Mouse (Mus musculus) hindbrain, embryonic 15.5 days (tissue): ENCODE results near the gene Crybg3. TPM values are rescaled to one million over a fixed set of nuclear protein-coding genes. Genes with fewer than 3 reads are reported as not detected.

ENCODE experiments used
- ATAC-seq: fragments of 200-750 bp; cut with Nextera tagmentation; 2 replicates; pipeline ENCODE4 v1.8.0; 2017; ENCODE audit warnings: low read depth, moderate number of reproducible peaks, moderate TSS enrichment; ENCODE audit not compliant: low FRiP score
- H3K27ac ChIP-seq: fragments of 300-500 bp; sonication (generic); replicated peaks from 2 replicates; pipeline ENCODE4 v1.5.1; 2015; ENCODE audit warnings: mild to moderate bottlenecking, inconsistent platforms
- H3K27me3 ChIP-seq: fragments of 300-500 bp; sonication (generic); 2 replicates; pipeline ENCODE4 v1.6.1; 2015; ENCODE audit warnings: control low read depth, inconsistent platforms
- H3K36me3 ChIP-seq: fragments of 300-500 bp; sonication (generic); 2 replicates; pipeline ENCODE4 v1.6.1; 2015; ENCODE audit warnings: control low read depth, inconsistent platforms
- H3K4me1 ChIP-seq: fragments of 300-500 bp; sonication (generic); replicated peaks from 2 replicates; pipeline ENCODE4 v1.6.1; 2015; ENCODE audit warnings: control low read depth, inconsistent platforms
- H3K4me2 ChIP-seq: fragments of 300-500 bp; sonication (generic); 2 replicates; pipeline ENCODE4 v1.6.1; 2015; ENCODE audit warnings: moderate library complexity, mild to moderate bottlenecking, inconsistent platforms
- H3K4me3 ChIP-seq: fragments of 300-500 bp; sonication (generic); 2 replicates; pipeline ENCODE4 v1.5.1; 2015; ENCODE audit warnings: mild to moderate bottlenecking, inconsistent platforms
- H3K9ac ChIP-seq: fragments of 300-500 bp; sonication (generic); 2 replicates; pipeline ENCODE4 v1.6.1; 2015; ENCODE audit warnings: inconsistent platforms
- H3K9me3 ChIP-seq: fragments of 300-500 bp; sonication (generic); 2 replicates; pipeline ENCODE4 v1.6.1; 2016; ENCODE audit warnings: control low read depth, inconsistent platforms
- WGBS: fragments of 180-500 bp; shearing (Covaris S2); methylation state at CpG from one replicate; pipeline ENCODE4 v1.1.7; 2015; 5-methylcytosine and 5-hydroxymethylcytosine counted together
- polyA plus RNA-seq: library from polyadenylated mRNA; unstranded; fragments of >200 nt; fragmentation: Nextera tagmentation; extraction: Ambion mirVana; gene quantifications from 2 replicates; pipeline ENCODE4 v1.2.1, GENCODE M21; 2015

Gene Crybg3
- polyA plus RNA-seq, 1 experiment from 2014 or later, result 2.7 TPM

GRCm38 (mm10) chr16:59517447-59518219 lies 83.1 kb downstream of the Crybg3 start:
- 89% methylated on average over 15 of the region's 15 CpGs for WGBS
- H3K4me2 ChIP-seq, result no peak overlapping the region
- no peak overlapping the region for H3K9ac ChIP-seq
- no peak overlapping the region for H3K4me3 ChIP-seq
- no peak overlapping the region for H3K27ac ChIP-seq
- no peaks in the 10 kb centered on the region for H3K4me1 ChIP-seq
- no peaks in the 10 kb centered on the region for H3K9me3 ChIP-seq
- ATAC-seq, result no peak
- no peaks in the 10 kb centered on the region for H3K27me3 ChIP-seq
- no peaks in the 10 kb centered on the region for H3K36me3 ChIP-seq

- 91% methylated on average over 10 of the region's 10 CpGs for WGBS
- Histone ChIP-seq H3K4me2 (no peak overlapping the region), H3K4me1 (no peaks in the 10 kb centered on the region), H3K27ac (no peak overlapping the region), H3K9ac (no peak overlapping the region), H3K9me3 (no peaks in the 10 kb centered on the region), H3K27me3 (no peaks in the 10 kb centered on the region), H3K4me3 (no peak overlapping the region), H3K36me3 (no peaks in the 10 kb centered on the region)
- no peak for ATAC-seq
Measured at GRCm38 (mm10) chr16:59516965-59517364, 83.8 kb downstream of the Crybg3 start.

- Histone ChIP-seq H3K4me1 (no peaks in the 10 kb centered on the region), H3K27ac (no peak overlapping the region), H3K4me3 (no peak overlapping the region), H3K27me3 (no peaks in the 10 kb centered on the region), H3K9ac (no peak overlapping the region), H3K9me3 (no peaks in the 10 kb centered on the region), H3K36me3 (no peaks in the 10 kb centered on the region), H3K4me2 (no peak overlapping the region)
- WGBS, result 91% methylated on average over 5 of the region's 5 CpGs
- ATAC-seq, result no peak
Measured at GRCm38 (mm10) chr16:59515169-59515568, 85.6 kb downstream of the Crybg3 start.

- no peak overlapping the region for H3K4me3 ChIP-seq
- H3K36me3 ChIP-seq, result no peaks in the 10 kb centered on the region
- H3K27me3 ChIP-seq, result no peaks in the 10 kb centered on the region
- WGBS, result 93% methylated on average over 5 of the region's 5 CpGs
- no peak overlapping the region for H3K9ac ChIP-seq
- H3K4me2 ChIP-seq, result no peak overlapping the region
- no peak for ATAC-seq
- no peak overlapping the region for H3K27ac ChIP-seq
- no peaks in the 10 kb centered on the region for H3K9me3 ChIP-seq
- H3K4me1 ChIP-seq, result no peaks in the 10 kb centered on the region
Measured at GRCm38 (mm10) chr16:59509830-59510229, 90.9 kb downstream of the Crybg3 start.

- Histone ChIP-seq H3K27ac (no peak overlapping the region), H3K36me3 (no peaks in the 10 kb centered on the region), H3K9ac (no peak overlapping the region), H3K27me3 (no peaks in the 10 kb centered on the region), H3K9me3 (no peaks in the 10 kb centered on the region), H3K4me3 (no peak overlapping the region), H3K4me2 (no peak overlapping the region), H3K4me1 (no peaks in the 10 kb centered on the region)
- ATAC-seq, result no peak
- WGBS, result 98% methylated on average over 3 of the region's 3 CpGs
Measured at GRCm38 (mm10) chr16:59499180-59499579, 101.6 kb downstream of the Crybg3 start.

GRCm38 (mm10) chr16:59497947-59498346 lies 102.8 kb downstream of the Crybg3 start:
- ATAC-seq, result no peak
- Histone ChIP-seq H3K4me1 (no peaks in the 10 kb centered on the region), H3K36me3 (no peaks in the 10 kb centered on the region), H3K4me3 (no peak overlapping the region), H3K27ac (no peak overlapping the region), H3K9me3 (no peaks in the 10 kb centered on the region), H3K9ac (no peak overlapping the region), H3K4me2 (no peak overlapping the region), H3K27me3 (no peaks in the 10 kb centered on the region)
- WGBS, result 73% methylated on average over 1 of the region's 1 CpGs

- H3K9me3 ChIP-seq, result no peaks in the 10 kb centered on the region
- H3K4me3 ChIP-seq, result no peak overlapping the region
- 91% methylated on average over 14 of the region's 14 CpGs for WGBS
- no peak overlapping the region for H3K9ac ChIP-seq
- no peaks in the 10 kb centered on the region for H3K4me1 ChIP-seq
- ATAC-seq, result no peak
- H3K4me2 ChIP-seq, result no peak overlapping the region
- 0 out of 2 replicates have a peak, but pooled peaks cover 4% of the 10 kb centered on the region for H3K36me3 ChIP-seq
- no peaks in the 10 kb centered on the region for H3K27me3 ChIP-seq
- H3K27ac ChIP-seq, result no peak overlapping the region
Measured at GRCm38 (mm10) chr16:59493199-59493598, 107.6 kb downstream of the Crybg3 start.

- H3K4me3 ChIP-seq, result no peak overlapping the region
- H3K27me3 ChIP-seq, result no peaks in the 10 kb centered on the region
- no peak for ATAC-seq
- peaks cover 4% of the 10 kb centered on the region; the same call in 1 of the 2 replicates for H3K36me3 ChIP-seq
- H3K4me1 ChIP-seq, result no peaks in the 10 kb centered on the region
- H3K27ac ChIP-seq, result no peak overlapping the region
- no peaks in the 10 kb centered on the region for H3K9me3 ChIP-seq
- WGBS, result 94% methylated on average over 9 of the region's 9 CpGs
- no peak overlapping the region for H3K9ac ChIP-seq
- no peak overlapping the region for H3K4me2 ChIP-seq
Measured at GRCm38 (mm10) chr16:59487975-59488548, 112.7 kb downstream of the Crybg3 start.

- no peaks in the 10 kb centered on the region for H3K9me3 ChIP-seq
- H3K27me3 ChIP-seq, result no peaks in the 10 kb centered on the region
- no peak overlapping the region for H3K4me2 ChIP-seq
- peaks cover 4% of the 10 kb centered on the region; the same call in 1 of the 2 replicates for H3K36me3 ChIP-seq
- WGBS, result 91% methylated on average over 7 of the region's 7 CpGs
- no peak overlapping the region for H3K9ac ChIP-seq
- H3K4me1 ChIP-seq, result no peaks in the 10 kb centered on the region
- no peak overlapping the region for H3K4me3 ChIP-seq
- H3K27ac ChIP-seq, result no peak overlapping the region
- no peak for ATAC-seq
Measured at GRCm38 (mm10) chr16:59487239-59487638, 113.5 kb downstream of the Crybg3 start.

GRCm38 (mm10) chr16:59477955-59478354 lies 122.8 kb downstream of the Crybg3 start:
- no peaks in the 10 kb centered on the region for H3K27me3 ChIP-seq
- ATAC-seq, result no peak
- WGBS, result 93% methylated on average over 3 of the region's 3 CpGs

GRCm38 (mm10) chr16:59474788-59475187 lies 126.0 kb downstream of the Crybg3 start:
- WGBS, result 30% methylated on average over 1 of the region's 1 CpGs
- Histone ChIP-seq H3K4me1 (peaks cover 7% of the 10 kb centered on the region), H3K36me3 (no peaks in the 10 kb centered on the region), H3K9me3 (no peaks in the 10 kb centered on the region), H3K27ac (no peak overlapping the region), H3K4me2 (no peak overlapping the region), H3K9ac (no peak overlapping the region), H3K27me3 (no peaks in the 10 kb centered on the region), H3K4me3 (no peak overlapping the region)
- no peak for ATAC-seq

More at GRCm38 (mm10) chr16:59477955-59478354, 122.8 kb downstream of the Crybg3 start:
- H3K27ac ChIP-seq, result no peak overlapping the region
- no peak overlapping the region for H3K4me3 ChIP-seq
- H3K4me1 ChIP-seq, result no peaks in the 10 kb centered on the region
- H3K9me3 ChIP-seq, result no peaks in the 10 kb centered on the region
- H3K4me2 ChIP-seq, result no peak overlapping the region
- H3K36me3 ChIP-seq, result no peaks in the 10 kb centered on the region
- no peak overlapping the region for H3K9ac ChIP-seq

- H3K4me3 ChIP-seq, result peak overlapping the region; percentile 68
- H3K4me1 ChIP-seq, result peaks cover 7% of the 10 kb centered on the region
- H3K36me3 ChIP-seq, result no peaks in the 10 kb centered on the region
- 50% methylated on average over 6 of the region's 6 CpGs for WGBS
- peak overlapping the region; percentile 93 for H3K4me2 ChIP-seq
- no peaks in the 10 kb centered on the region for H3K27me3 ChIP-seq
- H3K9ac ChIP-seq, result 0 out of 2 replicates have a peak overlapping the region, but pooled peaks have one; percentile 62
- no peak overlapping the region for H3K27ac ChIP-seq
- no peak for ATAC-seq
- no peaks in the 10 kb centered on the region for H3K9me3 ChIP-seq
Measured at GRCm38 (mm10) chr16:59472546-59472945, 128.2 kb downstream of the Crybg3 start.
